Mouse (Mus musculus): ENCODE measurements around the gene Fam189a1. TPM values are rescaled to one million over a fixed set of nuclear protein-coding genes. Genes with fewer than 3 reads are reported as not detected.

Fam189a1 gene
- polyA plus RNA-seq, 3 experiments from 2014 or later, result 0.35 to 0.88 TPM; not detected in 1

GRCm38 (mm10) chr7:64716286-64716685 is 440.1 kb downstream of the Fam189a1 start:
- ATAC-seq, result no peak

- no peak for ATAC-seq
These were observed 446.7 kb downstream of the Fam189a1 start for GRCm38 (mm10) chr7:64709520-64710262.

- ATAC-seq, result no peak
These were observed 448.2 kb downstream of the Fam189a1 start for GRCm38 (mm10) chr7:64708176-64708575.

All from inflammation-experienced regulatory T-cells, adult 6 months (primary cell).